Mouse (Mus musculus): Measurements from ENCODE around the gene Prkce. TPM values are rescaled to one million over a fixed set of nuclear protein-coding genes. Genes with fewer than 3 reads are reported as not detected.

The Prkce gene
- total RNA-seq, 2 experiments from 2014 or later, result 276 to 292 TPM

DNA sequence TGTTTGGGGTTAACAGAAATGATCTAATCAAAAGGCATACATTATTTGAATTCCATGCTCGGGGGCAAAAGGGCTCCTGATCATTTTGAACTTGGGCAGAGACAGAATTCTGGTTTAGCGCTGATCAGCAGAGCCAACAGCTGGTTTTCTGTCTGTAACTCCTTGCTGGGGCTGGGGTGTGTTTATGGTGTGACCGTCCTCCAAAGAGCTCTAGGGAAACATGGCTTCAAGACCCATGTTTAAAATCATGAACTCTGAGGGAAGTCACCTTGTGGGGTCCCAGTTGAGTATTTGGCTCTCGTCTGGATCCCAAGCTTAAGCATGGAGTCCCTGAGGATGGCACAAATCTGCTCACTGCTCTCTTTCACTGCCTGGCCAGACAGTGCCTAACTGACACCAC lies 183.7 kb downstream of the Prkce start:
- DNase-seq (ENCODE audit: low spot score in 2 of 2), result no peak
- intact Hi-C loops (cut with DNase I), result no loop called here

DNA sequence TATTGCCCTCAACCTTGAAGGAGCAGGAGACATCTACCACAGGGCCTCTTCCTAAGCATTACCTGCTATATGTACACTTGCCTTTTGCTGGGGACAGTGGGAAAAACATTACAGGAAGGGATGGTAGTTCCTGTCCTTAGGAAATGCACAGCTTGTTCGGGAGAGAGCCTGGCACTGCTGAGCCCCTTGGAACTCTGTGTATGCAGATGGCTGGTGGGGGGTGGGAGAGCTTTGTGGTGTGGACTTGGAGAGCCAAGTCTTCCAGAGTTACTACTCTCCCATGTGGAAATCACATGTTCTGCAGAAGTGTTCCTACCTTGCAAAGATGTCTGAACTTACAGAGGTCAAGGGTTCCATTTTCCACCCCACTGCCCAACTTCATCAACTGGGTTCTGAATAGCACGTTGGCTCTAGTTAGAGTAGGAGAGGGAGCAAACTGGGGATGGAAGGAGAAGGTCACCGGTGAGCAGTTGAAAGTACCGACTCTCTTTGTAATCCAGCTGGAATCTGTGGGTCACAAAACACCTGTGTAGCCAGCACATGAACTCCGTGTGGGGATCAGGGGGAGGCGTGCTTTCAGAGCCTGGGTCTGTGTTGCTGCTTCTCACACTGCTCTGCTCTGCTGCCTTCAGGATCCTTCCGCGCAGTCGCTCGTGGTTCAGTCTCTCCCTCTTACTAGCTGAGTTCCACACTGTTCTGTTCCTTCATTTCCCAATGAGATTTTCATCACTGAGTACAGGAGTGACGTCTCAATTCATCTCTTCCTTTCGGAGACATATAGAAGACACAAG lies 184.9 kb downstream of the Prkce start:
- intact Hi-C loops (cut with DNase I), result no loop called here
- no peak for DNase-seq (ENCODE audit: low spot score in 2 of 2)

DNA sequence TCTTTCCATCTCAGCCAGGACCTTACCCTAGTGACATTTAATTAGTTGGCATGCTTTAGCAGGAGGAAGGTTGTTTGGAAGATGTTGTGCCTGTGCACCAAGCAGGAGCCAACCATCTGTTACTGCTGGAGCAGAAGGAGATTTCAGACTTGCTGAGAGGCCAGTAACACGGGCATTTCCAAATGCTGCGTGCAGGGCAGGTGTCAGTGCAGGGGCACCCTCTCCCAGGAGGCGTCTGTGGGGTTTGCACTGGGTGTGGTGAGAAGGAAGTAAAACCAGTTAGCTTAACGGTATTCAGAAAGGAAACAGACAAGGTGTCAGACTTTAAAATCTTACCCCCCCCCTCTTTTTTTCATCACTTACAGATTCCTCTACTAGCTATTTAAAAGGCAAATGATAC lies 186.1 kb downstream of the Prkce start:
- intact Hi-C loops (cut with DNase I), result no loop called here
- DNase-seq (ENCODE audit: low spot score in 2 of 2), result no peak

DNA sequence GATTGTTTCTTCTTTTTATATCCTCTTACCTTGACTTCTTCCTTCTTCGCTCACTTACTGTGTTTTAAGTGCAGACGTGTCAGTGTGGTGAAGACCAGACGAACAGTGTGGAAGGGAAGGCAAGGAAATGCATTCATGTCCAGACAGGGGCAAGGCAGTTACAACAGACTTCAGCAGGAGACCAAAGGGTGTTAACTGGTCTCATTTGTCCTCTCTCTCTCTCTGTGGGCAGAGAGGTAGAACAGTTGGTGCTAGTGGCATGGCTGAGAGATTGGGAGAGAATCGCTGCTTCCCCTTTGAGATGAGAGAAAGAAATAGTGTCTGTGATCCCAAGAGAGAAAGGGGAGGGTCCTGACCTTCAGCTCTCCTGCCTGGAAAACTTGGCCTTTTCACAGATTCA lies 186.5 kb downstream of the Prkce start:
- no peak for DNase-seq (ENCODE audit: low spot score in 2 of 2)
- intact Hi-C loops (cut with DNase I), result no loop called here

DNA sequence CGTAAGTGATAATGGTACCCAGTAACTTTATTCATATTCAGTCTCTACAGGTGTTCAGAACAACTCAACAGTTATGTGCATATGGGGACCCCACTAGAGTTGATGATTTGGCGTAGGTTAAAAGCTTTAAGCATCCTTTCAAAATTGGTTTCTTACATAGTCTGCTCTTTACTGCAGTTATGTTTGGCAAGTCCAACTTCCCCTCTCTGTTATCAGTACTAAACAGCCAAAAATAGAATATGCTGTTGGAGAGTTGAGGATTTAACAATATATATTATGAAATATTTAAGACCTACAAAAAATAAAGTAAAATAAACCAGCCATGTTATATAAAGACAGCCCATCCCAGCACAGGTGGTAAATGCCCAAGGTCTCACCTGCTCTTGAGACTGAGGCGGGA lies 187.3 kb downstream of the Prkce start:
- DNase-seq (ENCODE audit: low spot score in 2 of 2), result no peak
- intact Hi-C loops (cut with DNase I), result no loop called here

DNA sequence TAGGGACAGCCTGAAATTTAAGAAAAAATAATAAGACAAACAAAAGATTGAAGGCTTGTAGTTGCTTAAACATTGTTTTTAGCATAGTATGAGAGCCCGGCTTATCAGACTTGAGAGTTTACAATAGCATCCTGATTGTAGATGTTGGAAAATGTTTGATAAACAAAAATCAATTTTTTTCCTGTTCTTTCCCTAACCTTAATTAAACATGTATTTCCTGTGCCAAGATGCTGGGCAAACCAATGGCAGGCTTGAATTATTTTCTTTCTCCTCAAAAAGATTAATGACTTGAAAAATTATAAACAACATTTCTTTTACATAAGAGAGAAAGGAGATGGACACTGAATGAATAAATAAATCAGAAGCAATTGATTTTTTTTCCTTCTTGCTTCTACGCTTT lies 187.7 kb downstream of the Prkce start:
- intact Hi-C loops (cut with DNase I), result no loop called here
- DNase-seq (ENCODE audit: low spot score in 2 of 2), result no peak

DNA sequence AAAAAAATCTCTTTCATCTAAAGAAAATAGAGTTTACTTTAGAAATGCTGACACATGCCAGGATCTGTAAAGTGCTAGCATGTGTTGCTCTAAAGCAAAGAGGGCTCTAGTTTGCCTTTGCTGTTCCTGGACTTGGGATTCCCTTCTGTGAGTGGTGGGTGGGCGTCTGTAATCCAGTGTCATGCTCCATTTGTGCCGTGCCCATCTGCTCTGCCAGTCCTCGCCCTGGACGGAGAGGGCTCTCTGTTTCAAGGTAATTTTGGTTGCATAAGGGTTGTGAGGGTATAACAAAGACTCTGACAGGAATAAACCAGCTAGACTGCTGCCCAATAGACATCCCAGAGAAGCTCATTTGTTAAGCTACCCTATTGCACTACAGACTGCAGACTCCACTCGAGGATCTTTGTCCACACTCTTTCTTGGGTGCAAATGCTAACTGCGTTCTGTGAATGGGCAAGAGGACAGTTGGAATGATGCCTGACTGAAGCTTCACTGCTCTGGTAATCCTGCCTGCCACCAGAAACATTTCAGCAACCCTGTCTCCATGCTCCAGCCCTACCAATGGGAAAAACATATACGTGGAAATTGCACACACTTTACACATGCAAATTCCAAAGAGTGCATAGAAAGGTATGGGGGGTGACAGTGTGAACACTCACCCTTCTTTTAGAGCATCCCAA lies 188.3 kb downstream of the Prkce start:
- intact Hi-C loops (cut with DNase I), result no loop called here
- no peak for DNase-seq (ENCODE audit: low spot score in 2 of 2)

DNA sequence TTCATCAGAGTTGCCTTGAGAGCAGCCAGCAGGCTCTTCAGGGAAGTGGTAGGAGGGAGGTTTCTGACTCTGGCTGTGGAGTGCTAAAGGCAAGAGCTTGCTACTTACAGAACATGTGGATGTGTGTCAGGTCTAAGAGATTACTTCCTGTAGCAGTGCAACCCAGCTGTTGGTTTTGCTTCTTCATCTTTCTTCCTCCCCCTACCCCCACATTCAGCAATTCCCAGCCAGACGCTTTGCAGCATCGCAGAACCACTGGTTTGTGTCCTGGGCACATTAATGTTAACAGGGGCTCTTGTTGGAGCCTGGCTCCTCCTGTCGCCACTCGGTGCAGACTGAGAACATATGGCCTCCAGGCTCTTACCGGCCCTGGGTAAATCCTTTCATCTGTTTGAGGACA lies 190.8 kb downstream of the Prkce start:
- no peak for DNase-seq (ENCODE audit: low spot score in 2 of 2)
- intact Hi-C loops (cut with DNase I), result no loop called here

DNA sequence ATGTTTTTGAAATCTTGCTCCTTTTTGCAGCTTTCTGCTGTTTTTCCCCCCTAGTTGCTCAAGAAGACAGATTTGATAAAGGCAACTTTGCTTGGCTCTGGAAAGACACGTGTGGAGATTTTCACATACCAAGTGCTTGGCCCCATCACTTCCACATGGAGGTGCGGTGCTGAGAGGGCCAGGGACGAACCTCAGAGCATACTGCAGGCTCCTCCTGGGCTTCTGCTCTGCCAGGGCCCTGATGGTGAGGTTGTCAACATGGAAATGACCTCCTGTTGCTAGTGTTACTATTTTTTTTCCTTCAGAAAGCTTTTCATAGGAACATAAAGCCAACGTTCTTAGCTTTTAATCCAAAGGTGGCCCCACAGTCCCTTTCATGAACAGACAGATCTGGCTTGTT lies 191.3 kb downstream of the Prkce start:
- intact Hi-C loops (cut with DNase I), result no loop called here
- DNase-seq (ENCODE audit: low spot score in 2 of 2), result no peak

DNA sequence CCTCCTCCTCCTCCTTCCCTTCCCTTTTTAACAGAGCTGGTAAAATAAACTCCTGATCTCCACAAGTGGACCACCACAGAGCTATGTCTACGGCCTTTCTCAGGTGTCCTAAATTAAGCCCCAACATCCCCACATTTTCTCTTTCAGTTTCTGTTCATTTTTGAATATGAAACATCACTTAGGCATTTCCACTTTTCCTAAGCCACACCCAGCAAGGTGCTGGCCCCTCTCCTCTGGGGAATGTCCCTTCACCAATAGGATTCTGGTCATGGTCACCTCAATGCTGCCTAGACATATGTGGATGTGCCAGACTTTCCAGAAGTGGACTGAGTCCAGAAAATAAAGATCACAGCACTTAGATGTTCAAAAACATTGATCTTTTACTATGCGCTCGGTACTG lies 193.3 kb downstream of the Prkce start:
- DNase-seq (ENCODE audit: low spot score in 2 of 2), result no peak
- intact Hi-C loops (cut with DNase I), result no loop called here

DNA sequence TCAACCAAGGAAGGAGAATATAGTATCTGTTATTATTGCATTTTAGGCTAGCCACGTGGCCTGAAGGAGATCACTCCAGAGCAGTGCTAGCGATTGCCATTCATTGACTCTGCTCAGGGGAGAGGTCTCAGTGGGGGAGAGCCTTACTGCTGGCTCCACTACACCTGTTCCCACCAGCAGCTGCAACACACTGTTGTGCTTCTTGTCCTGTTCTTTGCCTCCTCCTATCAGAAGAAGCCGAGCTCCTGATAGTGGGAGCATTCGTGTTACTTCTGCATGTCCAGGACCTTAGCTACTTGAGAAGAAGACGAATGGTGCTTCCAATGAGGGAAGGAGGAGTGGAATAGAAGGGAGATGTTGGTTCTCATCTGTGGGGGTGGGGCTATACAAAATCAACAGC lies 195.8 kb downstream of the Prkce start:
- intact Hi-C loops (cut with DNase I), result no loop called here
- no peak for DNase-seq (ENCODE audit: low spot score in 2 of 2)

DNA sequence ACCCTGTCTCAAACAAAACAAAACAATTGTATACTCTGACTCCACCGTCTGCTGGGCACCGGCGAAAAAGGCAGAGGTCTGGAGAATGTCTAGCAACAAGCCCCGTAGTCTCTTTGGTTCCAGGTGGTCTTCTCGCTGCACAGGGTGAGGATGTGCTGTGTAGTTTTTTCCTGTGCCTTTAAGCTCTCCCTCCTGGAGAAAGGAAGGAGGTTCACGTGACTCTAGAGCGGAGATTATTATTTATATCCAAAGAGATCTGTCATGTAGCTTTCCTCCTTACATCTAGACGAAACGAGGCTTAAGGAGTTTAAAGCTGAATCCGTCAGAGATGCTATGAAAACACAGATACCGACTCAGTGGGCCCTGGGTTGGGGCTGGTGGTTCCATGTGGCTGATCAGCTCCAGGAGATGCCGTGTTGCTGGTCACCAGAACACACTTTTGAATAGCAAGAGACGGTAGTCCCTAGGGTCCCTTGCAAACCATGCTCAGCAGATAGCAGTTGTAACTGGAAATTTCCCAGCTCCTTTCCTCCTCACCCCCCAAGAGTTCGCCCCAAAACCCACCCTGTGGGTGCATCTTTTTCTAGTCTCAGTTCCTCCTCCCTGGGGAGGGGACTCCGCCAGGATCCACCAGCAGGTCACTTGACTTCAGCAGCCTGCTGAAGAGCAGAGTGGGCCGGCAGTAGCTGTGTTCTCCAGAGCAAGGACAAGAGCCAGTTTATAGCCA lies 196.9 kb downstream of the Prkce start:
- intact Hi-C loops (cut with DNase I), result no loop called here
- DNase-seq (ENCODE audit: low spot score in 2 of 2), result no peak

DNA sequence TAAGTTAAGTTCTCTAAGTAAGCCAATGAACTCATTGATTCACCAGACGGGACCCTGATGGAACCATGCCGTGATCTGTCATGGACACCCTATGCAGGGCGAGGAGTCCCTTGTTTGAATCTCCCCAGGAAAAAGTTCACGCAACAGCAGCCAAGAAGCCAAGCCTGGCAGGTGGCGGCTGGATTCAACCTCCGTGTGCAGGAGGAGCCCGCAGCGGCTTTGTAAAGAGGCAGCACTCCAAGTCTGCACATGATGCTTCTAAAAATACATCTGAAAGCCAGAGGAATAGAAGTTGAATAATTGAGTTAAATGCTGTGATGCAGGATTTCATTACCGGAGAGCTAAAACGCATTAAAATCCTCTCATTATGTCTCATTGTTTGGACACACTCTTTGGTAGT lies 199.3 kb downstream of the Prkce start:
- DNase-seq (ENCODE audit: low spot score in 2 of 2), result peak in 1 of 2 experiments; percentile 58
- intact Hi-C loops (cut with DNase I), result no loop called here

DNA sequence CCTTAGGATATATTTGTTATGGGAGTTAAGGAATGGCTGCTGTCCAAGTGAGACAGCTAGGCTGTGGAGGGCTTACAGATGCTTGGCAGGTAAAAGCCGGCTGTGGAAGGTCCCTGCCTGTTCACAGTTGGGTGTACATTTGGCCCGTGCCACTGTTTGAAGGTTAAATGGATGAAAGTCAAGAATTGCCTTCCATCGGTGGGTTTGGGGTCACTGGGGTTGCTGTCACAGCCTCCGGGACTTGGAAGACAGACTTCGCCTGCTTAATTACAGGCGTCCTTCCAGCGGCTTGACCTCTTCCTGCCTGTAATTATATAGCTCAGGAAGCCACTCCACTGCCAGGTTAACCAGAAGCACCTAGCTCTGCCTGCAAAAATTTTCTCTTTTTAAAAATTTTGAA lies 200.1 kb downstream of the Prkce start:
- intact Hi-C loops (cut with DNase I), result no loop called here
- no peak for DNase-seq (ENCODE audit: low spot score in 2 of 2)

DNA sequence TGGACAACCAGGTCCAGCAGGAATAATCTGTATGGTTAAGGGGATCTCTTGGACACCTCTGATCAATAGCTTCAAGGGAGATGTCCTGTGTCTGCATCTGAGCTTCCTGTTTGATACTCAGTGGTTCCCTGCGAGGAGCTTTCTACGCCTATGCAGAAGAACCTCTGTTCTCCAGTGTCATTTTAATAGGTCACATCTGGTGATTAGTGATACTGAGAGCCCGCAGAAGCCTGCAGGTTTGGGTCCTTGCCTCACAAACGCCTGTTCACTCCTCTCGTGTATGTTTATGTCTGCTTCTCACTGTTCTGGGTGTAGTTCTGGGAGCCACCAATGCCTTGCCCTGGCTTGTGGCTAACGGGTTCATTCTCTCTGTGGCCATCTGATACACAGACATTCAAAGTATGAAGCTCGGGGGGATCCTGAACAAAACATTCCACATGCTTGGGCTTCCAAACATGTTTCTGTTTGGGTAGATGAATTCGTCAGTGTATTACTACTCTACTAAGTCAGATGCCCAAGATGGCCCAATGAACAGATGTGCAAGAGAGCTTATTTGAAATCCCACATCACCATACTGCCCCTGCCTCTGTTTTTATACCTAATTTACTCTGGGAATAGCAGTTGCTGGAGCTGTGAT lies 202.6 kb downstream of the Prkce start:
- no peak for DNase-seq (ENCODE audit: low spot score in 2 of 2)
- intact Hi-C loops (cut with DNase I), result loop anchor here (5.0 kb wide), 1 partner anchor 47 kb away; no protein-coding TSS in a partner anchor

DNA sequence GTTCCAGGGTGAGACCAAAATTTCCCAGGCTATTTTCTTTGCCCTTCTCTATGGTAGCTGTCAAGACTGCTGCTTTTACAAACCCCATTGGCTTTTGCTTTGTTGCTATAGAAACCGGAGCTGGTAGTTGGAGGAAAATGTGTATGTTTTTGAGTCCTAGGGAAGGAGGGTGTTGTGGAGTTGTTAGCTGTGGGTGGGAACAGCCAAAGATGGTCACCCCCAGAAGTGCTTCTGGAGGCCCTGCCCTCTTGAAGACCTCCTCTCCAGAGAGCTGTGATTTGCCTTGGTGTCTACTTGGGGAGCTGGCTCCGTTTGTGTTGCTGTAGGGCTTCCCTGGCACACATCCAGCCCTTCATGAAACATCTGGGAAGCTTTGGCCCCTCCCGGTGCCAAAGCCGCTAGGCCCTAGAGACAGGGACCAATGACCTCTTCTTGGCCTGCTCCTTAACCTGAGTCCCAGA lies 203.5 kb downstream of the Prkce start:
- intact Hi-C loops (cut with DNase I), result loop anchor here (5.0 kb wide), 1 partner anchor 46 kb away; no protein-coding TSS in a partner anchor
- no peak for DNase-seq (ENCODE audit: low spot score in 2 of 2)

DNA sequence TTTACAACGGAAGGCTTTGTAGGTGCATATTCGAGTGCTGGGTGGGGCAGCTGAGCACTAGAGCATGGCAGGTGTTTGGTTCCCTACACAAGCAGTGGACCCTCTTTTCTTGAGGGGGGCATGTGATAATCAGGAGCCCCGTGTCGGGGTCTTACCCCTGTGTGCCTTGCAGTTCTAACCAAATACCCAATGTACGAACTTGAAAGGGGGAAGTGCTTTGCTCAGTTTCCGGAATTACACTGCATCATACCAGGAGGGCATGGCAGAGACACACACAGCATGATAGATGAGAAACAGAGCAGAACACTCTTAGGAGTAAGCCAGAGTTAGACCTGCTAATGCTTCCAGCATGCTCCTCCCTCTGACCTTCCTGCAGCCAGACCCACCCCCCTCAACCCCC lies 208.8 kb downstream of the Prkce start:
- intact Hi-C loops (cut with DNase I), result no loop called here
- no peak for DNase-seq (ENCODE audit: low spot score in 2 of 2)

DNA sequence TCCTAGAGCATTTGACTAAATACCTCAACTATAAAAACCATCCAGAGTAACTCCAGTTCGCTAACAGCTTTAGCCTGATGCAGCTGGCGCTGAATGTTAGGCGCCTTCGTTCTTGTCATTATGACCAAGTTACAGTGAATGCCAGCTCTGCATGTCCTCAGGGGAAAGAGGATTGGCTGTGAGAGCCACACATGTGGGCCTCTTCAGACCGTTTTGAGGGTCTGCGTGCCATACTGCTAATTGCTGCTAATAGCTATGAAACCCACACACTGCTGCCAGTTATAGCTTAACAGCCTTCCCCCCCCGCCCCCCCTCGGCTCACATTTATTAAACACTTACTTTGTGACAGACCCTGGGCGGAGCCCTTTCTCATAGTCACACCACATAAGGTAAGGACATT lies 210.3 kb downstream of the Prkce start:
- DNase-seq (ENCODE audit: low spot score in 2 of 2), result no peak
- intact Hi-C loops (cut with DNase I), result no loop called here

DNA sequence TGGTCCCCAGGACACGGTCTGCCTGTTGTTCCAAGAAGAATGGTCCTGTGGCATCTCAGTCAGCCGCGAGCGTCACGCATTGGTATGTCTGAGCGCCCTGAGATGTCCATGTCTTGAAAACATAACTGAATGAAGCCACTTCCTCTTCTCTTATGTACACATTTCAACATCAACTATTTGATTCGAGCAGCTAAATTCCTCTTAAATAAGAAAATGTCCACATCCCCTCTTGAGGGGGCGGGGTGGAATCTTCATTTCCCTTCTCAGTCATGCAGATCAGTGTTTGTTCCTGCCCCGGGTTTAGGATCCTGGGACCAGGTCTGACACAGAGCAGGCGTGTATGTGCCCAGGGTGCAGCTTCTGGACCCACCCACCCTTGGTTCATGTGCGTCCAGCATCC lies 211.0 kb downstream of the Prkce start:
- intact Hi-C loops (cut with DNase I), result no loop called here
- DNase-seq (ENCODE audit: low spot score in 2 of 2), result no peak

Measured in left cerebral cortex, postnatal 36 days (tissue).